Mouse (Mus musculus) spleen, postnatal 4 days (tissue): ENCODE measurements around the gene Gm12216.
"Not testable (repeated sequence)": the region's sequence is repeated elsewhere in the genome, so short reads cannot be mapped to it uniquely, and the experiment has no call there.

Experiments used
- DNase-seq, 2 experiments: peaks; one replicate each; pipeline ENCODE4 v3.0.0; 2022; ENCODE audit warnings: low spot score in 2 of 2

Gene Gm12216

GRCm38 (mm10) chr11:53873909-53874704 is 15.1 kb upstream of the Gm12216 start:
- not testable (repeated sequence) for DNase-seq

GRCm38 (mm10) chr11:53871786-53872507 is 12.9 kb upstream of the Gm12216 start:
- DNase-seq, result no peak

- DNase-seq, result no peak
These were observed 10.1 kb upstream of the Gm12216 start for GRCm38 (mm10) chr11:53869172-53869571.

- DNase-seq, result not testable (repeated sequence)
These were observed 9.3 kb upstream of the Gm12216 start for GRCm38 (mm10) chr11:53868323-53868722.

- not testable (repeated sequence) for DNase-seq
These were observed 5.8 kb upstream of the Gm12216 start for GRCm38 (mm10) chr11:53864724-53865310.

- not testable (repeated sequence) for DNase-seq
These were observed 1.9 kb upstream of the Gm12216 start for GRCm38 (mm10) chr11:53860944-53861343.

- DNase-seq, result no peak
These were observed 847 bp downstream of the Gm12216 start for GRCm38 (mm10) chr11:53858058-53858760.

GRCm38 (mm10) chr11:53853665-53854064 is 5.4 kb downstream of the Gm12216 start:
- DNase-seq, result no peak

- peak; percentile 37 to 67 for DNase-seq
These were observed 7.3 kb downstream of the Gm12216 start for GRCm38 (mm10) chr11:53851795-53852194.

GRCm38 (mm10) chr11:53849588-53850320 is 9.3 kb downstream of the Gm12216 start:
- DNase-seq, result peak; percentile 73 to 86

- peak in 1 of 2 experiments; percentile 69 for DNase-seq
These were observed 13.4 kb downstream of the Gm12216 start for GRCm38 (mm10) chr11:53845680-53846079.

- no peak for DNase-seq
These were observed 15.9 kb downstream of the Gm12216 start for GRCm38 (mm10) chr11:53843106-53843505.

- no peak for DNase-seq
These were observed 16.9 kb downstream of the Gm12216 start for GRCm38 (mm10) chr11:53842161-53842581.

- DNase-seq, result no peak
These were observed 17.5 kb downstream of the Gm12216 start for GRCm38 (mm10) chr11:53841514-53841913.

- DNase-seq, result no peak
These were observed 19.1 kb downstream of the Gm12216 start for GRCm38 (mm10) chr11:53839663-53840642.

GRCm38 (mm10) chr11:53839147-53839546 is 19.9 kb downstream of the Gm12216 start:
- DNase-seq, result peak in 1 of 2 experiments; percentile 39

- no peak for DNase-seq
These were observed 21.3 kb downstream of the Gm12216 start for GRCm38 (mm10) chr11:53837731-53838130.

GRCm38 (mm10) chr11:53835379-53836010 is 23.6 kb downstream of the Gm12216 start:
- DNase-seq, result no peak

GRCm38 (mm10) chr11:53825409-53825808 is 33.6 kb downstream of the Gm12216 start:
- DNase-seq, result no peak
